Mouse (Mus musculus) olfactory bulb, adult 2 months (tissue): ENCODE measurements around the gene Zcchc24. TPM values are rescaled to one million over a fixed set of nuclear protein-coding genes. Genes with fewer than 3 reads are reported as not detected.
"Not testable (repeated sequence)": the region's sequence is repeated elsewhere in the genome, so short reads cannot be mapped to it uniquely, and the experiment has no call there.

ENCODE experiments used
- H3K27ac ChIP-seq: fragments of 200-500 bp; 2 replicates; pipeline ENCODE4 v1.5.1; 2012; ENCODE audit warnings: low read depth, low read length; ENCODE audit not compliant: insufficient read depth
- H3K4me1 ChIP-seq: fragments of 200-500 bp; 2 replicates; pipeline ENCODE4 v1.6.1; 2012; ENCODE audit warnings: low read length; ENCODE audit not compliant: control insufficient read depth, insufficient read depth
- H3K4me3 ChIP-seq: fragments of 200-500 bp; 2 replicates; pipeline ENCODE4 v1.5.1; 2012; ENCODE audit warnings: mild to moderate bottlenecking, low read depth, low read length, moderate library complexity; ENCODE audit not compliant: insufficient read depth
- CTCF ChIP-seq: fragments of 200-500 bp; IDR thresholded peaks from 2 replicates; pipeline ENCODE4 v1.5.1; 2012; ENCODE audit warnings: low read depth, mild to moderate bottlenecking, low read length, moderate library complexity; ENCODE audit not compliant: insufficient read depth
- POLR2A ChIP-seq: fragments of 200-500 bp; IDR thresholded peaks from 2 replicates; pipeline ENCODE4 v1.6.1; 2012; ENCODE audit warnings: mild to moderate bottlenecking, low read depth, low read length, moderate library complexity; ENCODE audit not compliant: insufficient read depth
- WGBS: fragments of 180-500 bp; shearing (Covaris S2); methylation state at CpG from one replicate; pipeline ENCODE4 v1.1.7; 2018; 5-methylcytosine and 5-hydroxymethylcytosine counted together
- polyA plus RNA-seq: library from polyadenylated mRNA; stranded (reverse); fragments of >200 nt; gene quantifications from 2 replicates; pipeline ENCODE4 v1.2.4, GENCODE M21; 2012; ENCODE audit warnings: low replicate concordance; ENCODE audit not compliant: missing spikeins, insufficient read depth, insufficient read length

The Zcchc24 gene
- polyA plus RNA-seq, result not detected in 2 replicates

GRCm38 (mm10) chr14:25768915-25769625, at the start of gene Zcchc24:
Gene Zcchc24 (minus strand): TSS chr14:25769039.
- Histone ChIP-seq H3K27ac (peak within 1 kb of the TSS; percentile 36), H3K4me1 (peaks cover 33% of the 10 kb centered on the region), H3K4me3 (peak within 1 kb of the TSS; percentile 62)
- TF ChIP-seq CTCF (no peak), POLR2A (no peak)
- under 1% methylated on average over 40 of the region's 55 CpGs for WGBS

GRCm38 (mm10) chr14:25816416-25816815, 47.6 kb upstream of the Zcchc24 start:
- Histone ChIP-seq H3K4me3 (no peak overlapping the region), H3K4me1 (peaks cover 2% of the 10 kb centered on the region; the same call in 1 of the 2 replicates), H3K27ac (no peak overlapping the region)
- WGBS, result 14% methylated on average over 9 of the region's 9 CpGs
- peak; percentile 85 for TF ChIP-seq CTCF
- TF ChIP-seq POLR2A, result no peak

GRCm38 (mm10) chr14:25814140-25814539, 45.3 kb upstream of the Zcchc24 start:
- Histone ChIP-seq H3K4me3 (no peak overlapping the region), H3K4me1 (peaks cover 2% of the 10 kb centered on the region; the same call in 1 of the 2 replicates), H3K27ac (no peak overlapping the region)
- TF ChIP-seq POLR2A, result no peak

- not testable (repeated sequence) for H3K4me1 ChIP-seq, H3K27ac ChIP-seq, H3K4me3 ChIP-seq
- WGBS, result 79% methylated on average over 1 of the region's 1 CpGs
These were observed 42.2 kb upstream of the Zcchc24 start for GRCm38 (mm10) chr14:25811026-25811425.

GRCm38 (mm10) chr14:25806561-25806960, 37.7 kb upstream of the Zcchc24 start:
- no peak for TF ChIP-seq CTCF
- TF ChIP-seq POLR2A, result no peak
- Histone ChIP-seq H3K27ac (no peak overlapping the region), H3K4me3 (no peak overlapping the region), H3K4me1 (peaks cover 8% of the 10 kb centered on the region)
- WGBS, result 88% methylated on average over 7 of the region's 7 CpGs

GRCm38 (mm10) chr14:25805871-25806270, 37.0 kb upstream of the Zcchc24 start:
- WGBS, result 61% methylated on average over 7 of the region's 7 CpGs
- TF ChIP-seq CTCF (no peak), POLR2A (no peak)
- Histone ChIP-seq H3K4me3 (no peak overlapping the region), H3K4me1 (peaks cover 8% of the 10 kb centered on the region), H3K27ac (no peak overlapping the region)

- no peak overlapping the region for H3K4me3 ChIP-seq
- no peak overlapping the region for H3K27ac ChIP-seq
- peaks cover 10% of the 10 kb centered on the region for H3K4me1 ChIP-seq
- TF ChIP-seq CTCF (no peak), POLR2A (no peak)
- WGBS, result 64% methylated on average over 3 of the region's 3 CpGs
These were observed 34.5 kb upstream of the Zcchc24 start for GRCm38 (mm10) chr14:25803246-25803809.

GRCm38 (mm10) chr14:25802511-25802910, 33.7 kb upstream of the Zcchc24 start:
- Histone ChIP-seq H3K4me1 (peaks cover 10% of the 10 kb centered on the region), H3K27ac (no peak overlapping the region), H3K4me3 (no peak overlapping the region)
- TF ChIP-seq CTCF, result no peak
- no peak for TF ChIP-seq POLR2A

GRCm38 (mm10) chr14:25800166-25800960, 31.5 kb upstream of the Zcchc24 start:
- Histone ChIP-seq H3K27ac (no peak overlapping the region), H3K4me3 (no peak overlapping the region), H3K4me1 (peaks cover 11% of the 10 kb centered on the region)
- peak; percentile 89 for TF ChIP-seq CTCF
- TF ChIP-seq POLR2A, result no peak
- 31% methylated on average over 19 of the region's 19 CpGs for WGBS

GRCm38 (mm10) chr14:25796619-25797018, 27.8 kb upstream of the Zcchc24 start:
- H3K4me1 ChIP-seq, result peaks cover 11% of the 10 kb centered on the region
- TF ChIP-seq POLR2A (no peak), CTCF (no peak)
- 89% methylated on average over 7 of the region's 7 CpGs for WGBS
- no peak overlapping the region for H3K27ac ChIP-seq
- H3K4me3 ChIP-seq, result no peak overlapping the region
